Mouse (Mus musculus) gastrocnemius, adult 18-20 months (tissue): ENCODE data around the gene Mvb12b. TPM values are rescaled to one million over a fixed set of nuclear protein-coding genes. Genes with fewer than 3 reads are reported as not detected.

Experiments
- DNase-seq: peaks from one replicate; pipeline ENCODE4 v3.0.0; 2021; ENCODE audit warnings: low spot score
- total RNA-seq, 2 experiments: library from RNA; stranded (reverse); gene quantifications; 2 replicates each; pipeline ENCODE4 v1.2.3; 2021

Gene Mvb12b
- total RNA-seq, 2 experiments from 2014 or later: 27.5 to 27.9 TPM

DNA sequence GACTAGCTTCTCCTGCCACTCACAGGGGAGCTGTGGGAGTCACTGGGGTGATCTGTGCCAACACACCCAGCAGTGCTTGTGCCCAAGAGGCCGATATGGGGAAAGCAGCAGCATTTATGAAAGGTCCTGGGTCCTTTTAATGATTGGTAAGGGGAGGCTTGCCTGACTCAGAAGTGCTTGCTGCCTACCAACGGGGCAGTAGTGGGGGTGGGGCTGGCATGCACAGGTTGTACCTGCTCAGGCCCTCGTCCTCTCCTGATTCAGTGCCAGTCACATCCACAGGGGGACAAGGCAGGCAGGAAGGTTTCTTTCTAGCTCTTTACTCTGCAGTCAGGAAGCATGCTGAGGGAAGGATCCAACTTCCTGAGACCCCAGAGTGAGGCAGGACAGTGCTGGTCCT lies 150.6 kb downstream of the Mvb12b start:
- DNase-seq: no peak

DNA sequence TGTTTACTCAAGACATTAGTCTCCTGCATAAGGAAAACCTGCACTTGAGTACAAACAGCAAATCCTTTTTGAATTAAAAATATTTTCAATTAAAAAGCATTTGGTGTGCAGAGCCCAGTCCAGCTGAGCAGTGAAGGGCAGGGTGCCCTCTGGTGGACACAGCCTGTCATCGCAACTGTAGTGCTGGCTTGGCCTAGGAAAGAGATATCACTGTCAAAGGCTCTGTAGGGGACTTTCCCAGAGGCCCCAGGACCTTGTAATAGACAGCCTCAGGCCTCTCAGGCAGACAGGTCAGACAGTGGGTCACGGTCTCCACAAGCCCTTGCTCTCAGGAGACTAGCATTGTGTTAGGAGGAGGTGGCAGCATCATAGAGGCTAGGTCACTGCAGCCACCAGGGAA lies 151.0 kb downstream of the Mvb12b start:
- DNase-seq: peak; percentile 56

GRCm38 (mm10) chr2:33734781-33735485 lies 152.8 kb downstream of the Mvb12b start:
- DNase-seq: peak; percentile 73

- no peak for DNase-seq
These were observed 158.0 kb downstream of the Mvb12b start for GRCm38 (mm10) chr2:33729701-33730100.

- no peak for DNase-seq
These were observed 160.5 kb downstream of the Mvb12b start for GRCm38 (mm10) chr2:33727199-33727598.

- DNase-seq: no peak
These were observed 167.3 kb downstream of the Mvb12b start for GRCm38 (mm10) chr2:33720380-33720898.

DNA sequence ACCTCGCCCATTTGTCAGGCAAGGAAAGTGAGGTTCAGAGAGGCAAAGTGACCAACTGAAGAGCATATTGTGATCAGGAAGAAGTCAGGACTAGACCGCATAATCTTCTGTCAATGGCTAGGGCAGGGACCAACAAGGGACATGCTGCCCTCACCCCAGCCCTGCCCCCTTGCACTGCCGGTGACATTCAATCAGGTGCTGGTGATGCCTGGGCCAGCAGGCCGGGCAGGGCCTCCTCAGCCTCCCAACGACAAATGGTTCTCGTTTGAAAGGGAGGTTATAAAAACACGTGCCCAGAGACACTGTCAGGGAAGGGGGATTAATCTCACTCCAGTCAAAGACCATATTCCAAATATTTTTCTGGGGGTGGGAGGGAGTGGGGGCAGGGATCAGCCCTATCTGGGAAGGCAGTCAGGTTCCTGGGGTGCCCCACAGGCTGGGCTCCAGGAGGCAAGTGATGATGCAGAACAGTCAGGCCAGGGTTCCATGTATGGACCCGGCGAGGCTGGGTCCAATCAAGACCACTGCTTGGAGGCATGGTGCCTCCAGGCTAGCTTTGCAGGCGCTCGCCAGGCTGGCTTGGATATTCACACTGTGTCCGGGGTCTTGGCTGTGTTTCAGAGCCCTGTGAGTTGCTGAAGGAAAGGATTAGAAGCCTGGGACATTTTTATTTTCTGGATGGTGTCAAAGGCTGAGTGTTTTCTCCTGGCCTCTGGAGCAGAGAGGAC lies 168.2 kb downstream of the Mvb12b start:
- no peak for DNase-seq

DNA sequence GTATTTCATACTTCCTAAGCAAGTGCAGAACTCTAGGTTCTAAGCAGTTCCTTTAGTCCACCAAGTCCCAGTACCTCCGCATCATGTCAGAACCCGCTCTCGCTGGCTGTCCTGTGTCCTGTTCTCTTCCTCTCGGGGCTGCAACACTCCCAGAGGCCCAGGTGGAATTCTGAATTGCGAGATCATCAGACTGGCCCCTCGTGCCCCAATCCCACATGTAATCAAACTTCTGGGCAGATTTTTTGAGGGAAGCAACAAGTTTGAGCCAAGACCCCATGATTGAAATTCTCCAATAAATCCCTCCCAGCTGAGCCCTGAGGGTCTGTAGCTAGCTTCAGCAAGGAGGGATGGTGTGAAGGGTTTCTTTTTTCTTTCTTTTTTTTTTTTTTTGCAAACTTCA lies 169.2 kb downstream of the Mvb12b start:
- DNase-seq: no peak

GRCm38 (mm10) chr2:33717821-33718351 lies 169.9 kb downstream of the Mvb12b start:
- no peak for DNase-seq

DNA sequence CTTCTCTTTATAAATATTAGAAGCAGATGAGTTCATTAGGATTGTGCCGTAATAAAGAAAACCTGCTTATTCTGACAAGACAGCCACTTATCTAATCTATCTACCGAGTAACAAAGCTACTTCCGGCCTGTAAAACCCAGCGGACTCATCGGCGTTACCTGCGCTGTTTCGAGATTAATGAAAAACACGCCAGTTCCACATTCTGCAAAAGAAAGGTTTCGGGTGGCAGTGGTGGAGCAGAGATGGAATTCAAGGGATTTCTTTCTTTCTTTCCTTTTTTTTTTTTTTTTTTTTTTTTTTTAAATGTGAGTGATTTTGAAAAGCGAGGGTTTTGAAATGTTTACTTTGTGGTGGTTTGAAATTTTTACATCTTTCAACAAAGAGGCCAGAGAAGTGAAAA lies 170.4 kb downstream of the Mvb12b start:
- no peak for DNase-seq

DNA sequence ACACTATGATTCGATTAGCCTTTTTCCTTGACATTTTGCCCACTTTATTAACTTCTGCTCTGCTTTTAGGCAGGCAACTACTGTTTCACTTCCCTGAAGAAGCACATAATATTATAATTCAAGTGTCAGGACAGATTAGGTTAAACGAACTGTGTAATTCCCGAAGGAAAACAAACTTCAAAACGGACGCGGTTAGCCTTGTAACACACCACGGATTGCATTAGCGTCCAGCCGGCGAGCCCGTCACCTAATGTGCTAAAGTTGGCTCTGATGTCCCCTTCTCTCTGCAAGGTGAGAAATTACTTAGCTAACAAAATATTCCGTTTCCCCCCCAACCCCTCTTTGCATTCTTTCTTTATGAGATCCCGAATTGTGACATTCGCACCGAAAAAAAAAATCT lies 170.9 kb downstream of the Mvb12b start:
- DNase-seq: no peak

DNA sequence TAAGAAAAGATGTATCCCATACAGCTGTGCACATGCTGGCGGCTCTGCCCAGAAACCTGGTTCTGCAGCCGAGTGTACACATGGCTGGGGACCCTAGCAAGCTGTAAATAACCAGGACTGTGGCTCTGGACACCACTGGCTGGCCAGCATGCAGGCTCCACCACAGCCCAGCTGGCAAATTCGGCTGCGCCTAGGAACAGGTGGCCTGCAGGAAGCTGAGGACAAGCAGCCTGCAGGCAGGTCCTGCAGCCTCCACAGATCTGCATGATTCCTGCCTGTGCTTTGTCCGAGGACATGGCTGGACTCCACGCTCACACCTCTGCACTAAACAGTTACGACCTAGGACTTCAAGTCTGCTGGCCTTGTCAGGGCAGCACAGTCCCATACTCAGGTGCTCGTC lies 172.8 kb downstream of the Mvb12b start:
- no peak for DNase-seq

DNA sequence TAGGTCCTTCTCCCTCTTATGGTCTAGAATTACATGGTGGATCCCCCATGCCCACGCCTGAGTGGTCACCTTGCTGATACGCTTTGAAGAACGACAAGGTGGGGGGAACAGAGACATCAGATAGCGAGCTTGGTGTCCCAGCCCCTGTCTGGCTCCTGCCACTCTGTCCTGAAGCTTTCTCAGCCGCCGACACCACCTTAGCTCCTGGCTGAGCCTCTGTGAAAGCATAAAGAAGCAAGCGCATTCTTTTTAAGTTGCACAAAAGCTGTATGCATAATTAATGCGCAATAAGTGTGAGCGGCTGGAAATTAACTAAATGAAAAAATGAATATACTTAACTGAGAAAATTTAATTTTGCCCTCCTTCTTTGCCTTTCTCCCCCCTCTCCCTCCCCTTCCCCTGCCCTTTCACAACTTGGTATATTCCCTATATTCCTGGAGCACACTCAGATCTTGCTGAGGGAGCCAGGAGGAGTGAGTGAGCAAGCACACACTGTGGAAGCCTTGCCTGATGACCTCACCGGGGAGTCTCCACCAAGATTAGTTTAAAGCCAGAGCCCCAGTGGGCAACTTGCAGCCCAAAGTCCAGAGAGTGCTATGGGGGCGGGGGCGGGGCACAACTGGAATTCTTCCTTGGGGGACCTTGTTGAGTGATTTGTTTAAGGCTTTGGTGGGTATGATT lies 174.0 kb downstream of the Mvb12b start:
- DNase-seq: no peak

DNA sequence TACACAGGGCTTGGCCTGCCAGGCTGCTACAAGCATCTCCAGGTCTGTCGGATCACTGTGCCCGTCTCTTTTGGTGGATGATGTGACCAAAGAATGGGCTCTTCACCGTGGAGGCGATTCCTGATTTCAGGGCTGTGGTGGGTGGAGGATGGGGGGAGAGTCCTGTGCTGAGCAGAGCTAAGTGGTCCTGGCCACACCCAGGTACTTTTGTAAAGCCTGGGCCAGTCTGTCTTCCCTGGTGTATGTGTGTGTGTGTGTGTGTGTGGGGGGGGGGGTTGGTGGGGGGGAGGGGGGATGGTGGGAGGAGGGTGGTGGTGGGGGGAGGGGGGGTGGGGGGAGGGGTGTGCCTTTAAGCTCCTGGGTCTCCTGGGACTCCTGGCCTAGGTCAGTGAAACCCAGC lies 174.9 kb downstream of the Mvb12b start:
- no peak for DNase-seq

GRCm38 (mm10) chr2:33708831-33709230 lies 178.9 kb downstream of the Mvb12b start:
- DNase-seq: no peak

- no peak for DNase-seq
These were observed 179.7 kb downstream of the Mvb12b start for GRCm38 (mm10) chr2:33708096-33708495.

GRCm38 (mm10) chr2:33706403-33706802 lies 181.3 kb downstream of the Mvb12b start:
- no peak for DNase-seq

- DNase-seq: no peak
These were observed 181.9 kb downstream of the Mvb12b start for GRCm38 (mm10) chr2:33705687-33706320.

DNA sequence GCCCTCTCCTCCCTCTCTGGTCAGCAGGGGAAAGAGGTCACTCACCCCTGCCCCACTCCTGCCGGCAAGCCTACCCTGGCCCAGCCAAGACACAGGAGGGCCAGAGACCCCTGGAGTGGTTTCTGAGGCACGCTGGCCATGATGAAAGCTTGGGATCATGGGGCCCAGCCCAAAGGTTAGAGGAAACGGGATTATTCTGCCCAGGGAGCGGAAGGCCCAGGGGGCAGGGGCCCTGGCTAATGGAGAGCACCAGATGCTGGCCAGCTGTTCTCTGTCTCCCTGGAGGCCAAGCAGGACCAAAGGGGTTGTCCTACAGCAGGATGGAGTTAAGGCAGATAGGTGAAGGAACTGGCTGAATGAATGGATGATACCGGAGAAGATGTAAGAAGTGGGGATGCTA lies 184.5 kb downstream of the Mvb12b start:
- DNase-seq: no peak

DNA sequence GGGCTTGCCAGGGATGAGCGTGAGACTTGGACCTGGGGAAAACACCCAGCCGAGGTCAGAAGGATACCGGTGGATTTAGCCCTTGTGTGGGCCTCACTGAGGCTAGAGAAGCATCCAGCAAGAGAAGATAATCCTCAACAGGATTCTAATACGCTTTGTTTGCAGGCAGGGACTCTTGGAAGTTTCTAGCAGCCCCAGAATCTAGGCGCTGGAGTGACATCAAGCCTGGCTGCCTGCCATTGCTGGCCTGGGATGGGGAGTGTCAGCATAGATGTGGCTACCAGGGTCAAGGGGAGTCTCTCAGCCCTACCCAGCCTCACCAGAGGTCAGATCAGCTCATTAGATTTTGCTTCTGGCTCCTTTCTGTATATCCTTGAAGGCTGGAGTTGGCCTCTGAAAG lies 185.0 kb downstream of the Mvb12b start:
- peak; percentile 43 for DNase-seq

DNA sequence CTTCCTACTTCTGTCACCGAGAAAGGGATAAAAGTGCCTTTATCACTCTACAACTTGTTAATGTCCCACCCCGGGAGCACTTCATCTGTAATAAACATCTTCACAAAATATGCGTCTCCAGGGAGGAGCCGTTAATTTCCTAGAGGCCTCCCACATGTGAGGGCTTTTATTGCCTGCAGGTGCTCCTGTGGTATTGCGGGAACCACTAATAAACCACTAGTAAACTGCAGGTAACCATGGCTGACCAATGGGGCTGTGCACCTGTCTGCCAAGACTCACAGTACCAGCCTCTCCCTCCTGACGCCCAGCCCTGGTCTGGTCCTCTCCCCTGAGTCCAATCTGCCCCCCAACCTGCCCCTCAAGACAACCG lies 186.3 kb downstream of the Mvb12b start:
- DNase-seq: no peak
